Mouse (Mus musculus) Patski (cell line): ENCODE results near the gene Npr3. TPM values are rescaled to one million over a fixed set of nuclear protein-coding genes. Genes with fewer than 3 reads are reported as not detected.

Source experiments
- ATAC-seq: fragments of 100-300 bp; one replicate; pipeline ENCODE4 v1.8.0; 2021
- CTCF ChIA-PET: fragments of 350-600 bp; sonication (Branson Sonifier 250); formaldehyde crosslinking; loops from one replicate; lab custom pipeline; 2022; ENCODE audit warnings: inconsistent platforms; lab: Charles Lee
- POLR2A ChIA-PET: fragments of 350-600 bp; sonication (Branson Sonifier 250); formaldehyde crosslinking; loops from one replicate; lab custom pipeline; 2022; ENCODE audit warnings: antibody characterized with exemption, inconsistent platforms; lab: Charles Lee
- DNase-seq: peaks from one replicate; pipeline ENCODE4 v3.0.0-alpha.2; 2011; ENCODE audit warnings: low read depth, low spot score
- H3K27me3 ChIP-seq: fragments of 371-371 bp; one replicate; pipeline ENCODE4 v1.5.1; 2021
- CTCF ChIP-seq: fragments of 100-300 bp; IDR thresholded peaks from one replicate; pipeline ENCODE4 v1.5.1; 2021
- in situ Hi-C: fragments of 300-500 bp; cut with MboI; formaldehyde crosslinking; loops from 3 replicates; pipeline ENCODE4 v1.11.1; 2018; ENCODE audit warnings: low pct_unique_long_range_greater_than_20kb, mixed read lengths
- polyA plus RNA-seq: library from polyadenylated mRNA; unstranded; gene quantifications from one replicate; pipeline ENCODE4 v1.2.3, GENCODE M21; 2021

Gene Npr3
- polyA plus RNA-seq, 1 experiment from 2014 or later, result 15.9 TPM

DNA sequence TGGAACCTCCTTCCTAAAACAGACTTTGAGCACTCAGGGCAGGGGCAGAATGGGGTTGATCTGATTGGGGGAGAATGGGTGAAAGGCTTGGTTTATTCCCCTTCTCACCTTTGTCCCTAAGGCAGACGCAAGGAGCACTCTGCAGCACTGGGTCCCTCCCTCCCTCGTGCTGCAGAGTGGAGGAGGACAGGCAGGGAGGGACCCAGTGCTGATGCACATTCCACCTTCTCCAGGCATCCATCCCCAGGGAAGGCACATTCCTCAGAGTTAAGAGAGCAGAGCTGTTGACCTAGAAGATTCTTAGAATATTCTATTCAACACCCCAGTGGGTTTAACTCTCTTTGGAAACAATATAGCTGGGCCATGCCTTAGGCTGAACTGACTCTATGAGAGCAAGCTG lies 112.5 kb downstream of the Npr3 start:
- POLR2A ChIA-PET, result interaction anchor here (0.7 to 1.0 kb wide), 2 partner anchors 14 to 35 kb away, joined by 3 to 4 read pairs; no protein-coding TSS in a partner anchor
- DNase-seq (peak; percentile 48), ATAC-seq (peak; percentile 100)
- no peaks in the 10 kb centered on the region for H3K27me3 ChIP-seq
- CTCF ChIA-PET, result interaction anchor here (1.5 kb wide), 1 partner anchor 19 kb away, joined by 3 read pairs; no protein-coding TSS in a partner anchor
- TF ChIP-seq CTCF, result no peak
- in situ Hi-C loops, result no loop called here

Other genes starting within 250 kb of the Npr3 start
- gene Sub1, start 89.7 kb upstream of the Npr3 start, polyA plus RNA-seq, result 197 TPM
- gene Zfr, start 210.5 kb upstream of the Npr3 start, polyA plus RNA-seq, result 105 TPM